Mouse (Mus musculus) gastrocnemius, postnatal 25 days (tissue): ENCODE measurements around the gene Dusp1. TPM values are rescaled to one million over a fixed set of nuclear protein-coding genes. Genes with fewer than 3 reads are reported as not detected.
A peak's percentile ranks its signal among the peaks of the same experiment; 100 is the strongest.

Experiments
- DNase-seq: peaks from one replicate; pipeline ENCODE4 v3.0.0; 2022
- total RNA-seq, 2 experiments: library from RNA; stranded (reverse); gene quantifications; 1 replicate in 1 of 2; 2 replicates in 1 of 2; pipeline ENCODE4 v1.2.3; 2021

Dusp1 gene
- total RNA-seq, 2 experiments from 2014 or later = 49.2 to 82.2 TPM

DNA sequence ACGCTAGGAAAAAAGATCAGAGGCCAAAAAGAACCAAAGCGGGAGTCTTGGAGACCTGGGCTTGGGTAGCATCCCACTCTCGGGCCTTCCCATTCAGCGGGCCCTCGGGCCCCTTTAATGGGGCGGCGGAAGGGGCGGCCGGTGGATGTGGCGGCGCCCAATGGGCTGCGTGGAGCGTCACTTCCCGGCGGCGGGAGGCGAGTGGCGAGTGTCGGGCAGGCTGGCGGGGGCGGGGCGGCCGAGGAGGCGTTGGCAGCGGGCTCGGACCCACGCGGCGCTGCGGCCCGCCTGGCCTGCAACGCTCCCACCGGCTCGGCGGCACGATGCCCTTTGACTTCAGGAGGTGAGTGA lies 663 bp downstream of the Dusp1 start, which contains the start of gene Ergic1:
Ergic1 (plus strand) TSS at position 200 of the 351 bp plus-strand sequence.
- peak; percentile 92 for DNase-seq

DNA sequence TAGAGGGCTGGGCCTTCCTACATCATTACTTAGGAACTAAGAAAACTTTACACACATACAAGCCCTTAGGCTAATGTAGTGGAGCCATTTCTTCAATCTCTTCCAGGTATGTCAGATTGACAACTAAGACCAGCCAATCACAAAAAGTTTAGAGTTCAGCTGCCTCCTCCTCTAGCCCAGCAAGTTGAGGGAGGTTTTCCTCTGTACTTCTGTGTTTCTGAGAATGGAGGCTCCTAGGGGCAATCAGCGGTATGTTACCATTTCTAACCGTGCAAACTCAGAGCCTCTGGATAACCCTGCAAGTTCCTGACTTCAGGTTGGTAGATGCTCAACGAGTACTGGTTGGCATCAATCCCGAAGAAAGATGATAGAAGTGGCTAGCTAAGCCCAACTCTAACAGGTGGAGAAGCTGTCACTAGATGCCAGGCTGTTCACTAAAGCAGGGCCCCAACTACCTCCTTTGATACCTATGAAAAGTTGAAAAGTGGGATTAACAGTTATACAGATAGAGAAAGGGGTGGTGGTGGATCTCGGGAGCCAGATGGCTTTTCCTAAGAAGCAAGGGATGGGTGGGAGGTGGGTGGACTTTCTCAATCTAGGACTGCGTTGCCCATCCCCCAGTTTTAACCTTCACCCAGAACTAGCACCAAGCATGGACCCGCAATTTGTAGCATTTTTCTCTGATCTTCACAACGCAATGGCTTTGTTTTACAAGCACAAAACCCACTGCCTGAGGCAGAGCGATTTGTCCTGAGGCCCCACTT lies 1.2 kb downstream of the Dusp1 start:
- no peak for DNase-seq

DNA sequence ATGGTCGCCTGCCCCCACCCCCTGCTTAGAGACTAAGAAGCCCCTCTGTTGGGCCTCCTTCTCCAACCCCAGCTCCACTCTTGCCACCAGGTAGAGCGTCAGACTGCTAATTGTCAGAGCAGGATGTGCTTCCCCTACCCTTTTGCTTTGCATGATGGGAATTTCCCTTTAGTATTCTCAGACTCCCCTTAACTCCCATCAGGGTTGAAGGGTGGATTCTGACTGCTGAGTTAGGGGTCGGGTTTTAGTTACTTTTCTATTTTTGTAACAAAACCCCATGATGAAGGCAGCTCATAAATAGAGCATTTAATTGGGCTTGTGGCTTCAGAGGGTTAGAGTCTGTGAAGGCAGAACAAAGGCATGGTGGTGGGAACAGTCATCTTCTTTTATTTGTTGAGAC lies 8.9 kb downstream of the Dusp1 start:
- DNase-seq = no peak

DNA sequence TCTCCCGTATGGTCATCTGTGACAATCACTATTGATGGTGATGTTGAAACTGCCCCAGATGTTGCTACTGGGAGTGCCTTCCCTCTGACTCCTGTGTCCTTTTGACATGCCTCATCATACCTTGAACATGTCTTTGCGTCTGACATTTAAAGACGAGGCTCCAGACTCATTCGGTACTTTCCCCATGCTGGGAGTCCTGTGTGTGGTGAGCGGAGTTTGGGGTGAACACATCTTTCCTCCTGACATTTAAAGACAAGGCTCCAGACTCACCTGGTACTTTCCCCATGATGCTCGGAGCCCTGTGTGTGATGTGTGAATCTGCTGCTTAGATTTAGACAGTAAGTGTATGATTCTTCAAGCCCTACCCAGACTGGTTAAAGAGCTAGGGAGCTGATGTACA lies 10.8 kb downstream of the Dusp1 start:
- no peak for DNase-seq

DNA sequence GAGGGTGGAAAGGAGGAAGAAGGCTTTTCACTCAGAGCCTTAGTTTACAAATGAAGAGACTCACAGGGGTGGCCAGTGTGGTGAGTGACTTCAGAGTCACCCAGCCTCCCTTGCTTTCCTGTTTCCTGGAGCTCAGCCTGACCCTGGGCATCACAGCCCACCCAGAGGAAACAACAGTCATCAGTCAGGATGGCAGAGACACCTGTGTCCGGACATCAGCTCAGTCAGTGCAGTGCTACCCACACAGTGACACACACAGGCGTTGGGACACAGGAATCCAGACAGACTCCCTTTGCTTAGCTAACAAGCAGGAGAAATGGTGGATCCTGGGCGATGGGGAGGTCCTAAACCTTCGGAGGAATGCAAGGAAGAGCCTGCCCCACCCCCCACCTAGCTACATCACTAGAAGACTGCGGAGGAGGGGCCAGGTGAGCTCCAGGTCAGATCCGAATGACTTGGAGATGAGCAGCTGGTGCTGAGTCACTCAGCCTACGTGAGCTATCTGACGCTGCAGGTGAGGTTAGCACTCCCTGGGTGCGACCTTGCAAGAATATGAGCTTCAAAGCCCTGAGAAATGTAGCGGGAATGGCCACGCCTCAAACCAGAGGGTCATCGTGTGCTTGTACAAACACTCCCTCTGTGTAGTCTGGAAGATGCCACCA lies 12.6 kb downstream of the Dusp1 start:
- DNase-seq = no peak

DNA sequence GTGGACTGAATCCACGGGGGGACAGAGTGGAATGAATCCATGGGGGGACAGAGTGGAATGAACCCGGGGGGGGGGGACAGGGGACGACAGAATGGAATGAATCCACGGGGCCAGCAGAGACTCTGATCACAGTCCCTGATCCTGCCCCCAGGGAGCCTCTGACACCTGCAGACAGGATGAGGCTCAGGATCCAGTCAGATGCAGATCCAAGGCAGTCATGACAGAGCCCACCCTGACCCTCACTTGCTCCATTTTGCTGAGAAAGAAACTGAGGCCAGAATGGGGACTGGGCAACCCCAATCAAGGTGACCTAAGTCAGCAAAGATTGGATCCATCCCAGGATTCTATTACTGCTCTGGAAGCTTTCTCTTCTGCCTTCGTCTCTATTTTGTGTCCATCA lies 13.4 kb downstream of the Dusp1 start:
- no peak for DNase-seq

DNA sequence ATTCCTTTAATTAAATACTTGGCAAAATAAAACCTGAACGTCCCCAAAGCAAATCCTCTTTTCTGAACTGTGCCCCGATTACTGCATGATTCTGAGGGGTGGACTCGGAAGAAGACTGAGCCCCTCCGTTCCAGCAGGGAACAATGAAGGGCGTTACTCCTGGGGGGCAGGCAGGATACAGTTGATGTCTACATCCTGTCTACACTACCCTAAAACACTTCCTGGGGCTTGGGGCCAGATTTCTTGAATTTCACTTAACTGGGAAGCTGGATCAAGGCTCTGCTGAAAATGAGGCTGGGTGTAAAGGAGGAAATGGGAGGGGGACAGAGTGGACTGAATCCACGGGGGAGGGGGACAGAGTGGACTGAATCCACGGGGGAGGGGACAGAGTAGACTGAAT lies 14.2 kb downstream of the Dusp1 start:
- DNase-seq = peak; percentile 64

DNA sequence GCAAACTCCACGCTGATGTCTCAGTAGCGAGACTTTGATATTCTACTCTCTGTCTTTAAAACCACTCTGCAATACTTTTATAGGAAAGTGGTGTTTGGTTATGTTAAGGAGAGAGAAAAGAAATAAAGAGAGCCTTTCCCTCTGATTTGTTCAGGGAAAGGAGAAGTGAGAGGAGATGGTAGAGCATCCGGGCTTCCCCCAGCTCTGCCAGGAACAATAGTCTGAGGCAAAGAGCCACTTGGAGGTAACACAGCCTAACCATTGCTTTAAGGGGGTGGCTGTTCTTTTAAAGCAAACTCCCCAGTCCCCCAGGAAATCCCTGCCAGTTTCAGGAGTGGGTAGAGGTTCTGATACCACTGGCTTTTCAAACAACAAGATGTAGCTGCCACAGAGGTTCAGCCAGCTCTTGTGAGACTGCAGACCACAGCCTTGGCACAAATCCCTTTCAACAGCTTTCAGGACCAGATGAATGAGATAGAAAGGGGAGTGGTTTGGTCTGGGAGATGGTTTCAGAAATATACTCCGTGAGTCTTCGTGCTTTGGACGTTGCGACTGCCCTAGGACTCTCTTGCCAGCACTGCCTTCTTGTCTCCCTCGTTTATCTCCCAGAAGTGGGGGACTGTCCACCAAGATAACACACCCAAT lies 17.5 kb downstream of the Dusp1 start:
- DNase-seq = no peak

DNA sequence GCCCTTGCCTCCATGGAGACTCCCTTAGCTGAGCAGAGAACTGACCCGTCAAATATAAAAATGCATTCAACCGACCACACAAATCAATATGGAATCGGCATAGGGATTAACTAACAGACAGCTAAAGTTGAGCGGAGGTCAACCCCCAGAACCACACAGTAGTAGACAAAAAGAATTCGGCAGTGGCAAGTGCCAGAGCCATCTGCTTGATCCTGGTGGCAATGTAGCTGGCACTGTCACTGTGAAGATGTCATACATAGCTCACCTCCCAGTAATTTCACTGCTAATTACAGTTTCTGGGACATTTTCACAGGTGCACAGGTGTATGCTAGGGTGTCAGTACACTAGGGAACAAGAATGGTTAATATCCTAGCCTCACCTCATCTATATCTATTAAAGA lies 21.8 kb downstream of the Dusp1 start:
- no peak for DNase-seq

DNA sequence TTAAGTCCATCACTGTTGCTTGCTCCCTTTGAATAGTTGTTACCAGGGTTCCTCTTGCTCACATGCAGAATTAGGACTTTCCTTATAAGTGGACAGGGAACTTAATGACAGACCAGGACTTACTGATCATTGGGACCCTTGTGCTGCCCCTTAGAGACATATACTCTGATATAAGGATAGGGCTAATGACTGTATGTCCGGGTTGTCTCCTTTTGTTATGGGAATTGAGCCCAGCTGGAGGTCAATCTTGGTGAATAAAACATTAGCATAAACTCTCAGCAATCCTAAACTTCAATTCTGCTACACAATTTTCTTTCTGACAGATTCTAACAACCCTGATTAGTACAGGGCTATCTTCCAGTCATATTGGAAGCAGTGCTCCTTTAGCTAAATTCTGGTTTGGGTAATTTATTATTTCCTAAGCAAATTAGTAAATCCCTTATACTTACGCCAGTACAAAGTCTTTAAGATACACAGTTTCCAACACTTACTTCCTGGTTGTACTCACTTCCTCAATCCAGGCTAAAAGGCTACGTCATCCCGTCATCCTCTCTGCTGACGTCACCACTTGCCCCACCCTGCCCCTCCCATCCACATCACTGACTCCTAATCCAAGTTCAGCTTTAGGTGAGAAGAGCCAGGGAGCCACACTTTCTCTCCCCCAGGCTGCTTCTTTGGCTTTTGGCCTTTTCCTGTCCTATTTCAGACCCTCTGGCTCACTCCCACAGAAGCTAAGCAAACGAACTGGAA lies 24.0 kb downstream of the Dusp1 start:
- no peak for DNase-seq

DNA sequence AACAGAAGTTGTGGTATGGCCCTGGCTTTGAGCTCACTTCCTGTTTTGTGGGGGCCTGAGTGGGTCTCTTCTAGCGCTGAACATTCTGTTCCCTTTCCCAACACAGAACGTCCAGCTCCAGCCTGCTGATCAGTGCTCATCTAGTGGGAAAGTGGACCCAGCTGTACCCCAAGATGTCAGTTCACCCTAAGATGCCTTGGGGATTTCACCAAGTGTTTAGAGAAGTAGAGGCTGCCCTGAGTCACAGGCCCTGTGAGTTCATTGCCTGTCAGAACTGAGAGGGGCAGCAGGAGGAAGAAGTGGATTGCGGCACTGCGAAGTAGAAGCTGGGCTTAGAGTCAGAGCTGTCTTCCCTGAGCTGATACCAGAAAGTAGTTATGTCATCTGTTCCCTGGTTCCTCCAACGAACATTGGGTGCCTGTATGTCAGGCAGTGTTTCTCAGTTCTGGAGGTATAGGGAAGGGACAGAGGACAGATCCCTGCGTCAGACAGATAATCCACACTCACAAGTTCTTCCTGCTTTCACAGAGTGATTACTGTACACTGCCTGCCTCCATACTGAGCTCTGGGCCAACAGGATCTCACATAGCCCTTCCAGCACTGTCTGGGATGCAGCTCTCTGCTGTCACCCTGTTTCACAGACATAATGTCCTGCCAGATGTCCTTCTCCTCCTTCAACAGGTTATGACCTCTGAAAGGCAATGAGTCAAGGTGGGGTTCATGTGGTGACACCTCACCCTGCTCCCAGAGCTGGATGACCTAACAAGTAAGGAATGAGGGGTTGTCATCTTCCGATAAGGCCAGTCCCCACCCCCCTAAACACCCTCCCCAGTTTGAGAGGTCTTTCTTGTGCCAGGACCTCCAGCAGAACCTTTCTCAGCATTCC lies 26.4 kb downstream of the Dusp1 start:
- no peak for DNase-seq

DNA sequence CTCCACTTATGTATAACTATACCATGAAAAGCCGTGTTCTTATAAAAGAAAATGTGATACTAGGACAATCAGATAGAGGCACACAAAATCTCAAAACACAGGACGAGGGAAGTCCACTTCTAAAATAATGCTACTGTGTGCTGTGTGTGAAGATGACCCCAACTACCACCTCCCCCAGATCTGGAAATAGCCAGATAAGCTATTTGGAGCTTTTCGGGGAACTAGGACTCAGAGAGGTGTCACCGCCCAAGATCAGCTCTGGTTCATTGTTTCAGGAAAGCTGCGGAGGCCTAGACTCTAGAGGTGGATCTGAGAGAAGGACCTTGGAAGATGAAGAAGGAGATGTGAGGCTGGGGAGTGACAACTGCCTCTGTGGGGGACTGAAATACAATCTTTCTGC lies 27.2 kb downstream of the Dusp1 start:
- no peak for DNase-seq

DNA sequence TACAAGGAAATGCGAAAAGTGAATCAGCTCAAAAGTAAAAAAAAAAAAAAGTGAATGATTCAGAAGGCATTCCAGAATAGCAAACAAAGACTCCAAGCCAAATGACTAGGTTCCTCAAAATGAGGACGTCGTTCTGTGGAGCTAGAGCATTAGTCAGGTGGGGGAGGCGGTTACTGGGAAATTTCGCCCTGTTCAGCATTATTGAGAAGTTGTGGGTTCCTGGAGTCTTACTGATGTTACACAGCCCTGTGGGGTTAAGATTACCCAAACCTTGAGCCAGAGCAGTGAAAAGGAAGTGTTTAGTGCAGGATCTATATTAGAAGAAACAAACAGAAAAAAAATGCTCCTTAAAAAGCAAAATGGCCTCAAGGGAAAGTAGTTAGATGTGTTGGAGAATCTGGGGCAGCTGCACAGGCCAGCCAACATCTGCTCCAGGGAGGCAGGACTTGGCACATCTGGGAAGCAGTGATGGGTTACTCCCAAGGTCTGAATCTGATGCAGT lies 28.0 kb downstream of the Dusp1 start:
- peak; percentile 63 for DNase-seq

DNA sequence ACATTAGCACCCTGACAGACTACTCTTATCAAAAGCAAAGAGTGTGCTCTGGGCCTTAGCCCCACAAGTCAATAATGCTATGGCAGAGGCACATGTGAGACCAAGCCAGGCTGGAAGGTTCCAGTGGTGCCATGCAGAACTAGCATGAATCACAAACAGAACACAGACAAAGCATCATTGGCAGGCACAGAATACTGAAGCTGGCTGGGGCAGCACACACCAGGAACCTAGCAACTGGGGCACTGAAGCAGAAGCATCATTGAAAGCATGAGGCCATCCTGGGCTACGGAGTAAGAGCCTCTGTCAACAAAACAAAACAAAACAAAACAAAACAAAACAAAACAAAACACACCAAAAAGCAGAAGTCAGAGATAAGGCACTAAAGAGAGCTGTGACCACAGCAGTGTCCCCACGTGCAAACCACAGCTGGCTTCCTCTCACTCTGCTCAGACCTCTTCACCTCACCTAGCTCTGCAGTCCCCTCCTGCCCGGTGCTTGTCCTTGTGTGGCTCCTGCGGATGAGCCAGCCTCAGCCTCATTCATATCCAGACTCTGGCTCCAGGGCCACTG lies 29.4 kb downstream of the Dusp1 start:
- no peak for DNase-seq

DNA sequence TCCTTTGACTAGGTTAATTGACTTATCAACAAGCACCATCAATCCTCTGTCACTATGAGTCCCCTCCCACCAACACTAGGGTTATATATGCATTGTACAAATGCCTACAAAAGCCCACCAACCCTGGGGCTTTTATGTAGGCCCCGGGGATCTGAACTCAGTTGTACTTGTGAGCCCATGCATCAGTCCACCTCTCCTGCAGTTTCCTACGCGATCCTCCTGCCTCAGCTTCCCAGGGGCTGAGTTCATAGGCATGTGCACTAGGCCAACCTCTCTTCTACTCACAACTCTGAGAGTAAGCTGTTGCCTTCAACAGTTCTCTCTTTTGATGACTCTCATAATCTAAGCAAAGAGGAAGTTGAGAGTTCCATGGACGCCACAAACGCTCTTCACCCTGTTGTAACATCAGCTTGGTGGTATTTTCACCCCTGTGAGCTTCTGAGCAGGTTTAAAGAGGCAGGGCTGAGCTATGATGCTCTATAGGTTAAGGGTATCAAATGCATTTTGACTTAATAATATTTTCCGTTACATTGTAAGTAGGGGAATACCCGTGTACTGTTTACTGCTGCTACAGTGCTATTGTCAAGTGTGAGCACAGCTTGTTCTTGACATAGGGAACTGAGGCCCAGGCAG lies 30.4 kb downstream of the Dusp1 start:
- no peak for DNase-seq

DNA sequence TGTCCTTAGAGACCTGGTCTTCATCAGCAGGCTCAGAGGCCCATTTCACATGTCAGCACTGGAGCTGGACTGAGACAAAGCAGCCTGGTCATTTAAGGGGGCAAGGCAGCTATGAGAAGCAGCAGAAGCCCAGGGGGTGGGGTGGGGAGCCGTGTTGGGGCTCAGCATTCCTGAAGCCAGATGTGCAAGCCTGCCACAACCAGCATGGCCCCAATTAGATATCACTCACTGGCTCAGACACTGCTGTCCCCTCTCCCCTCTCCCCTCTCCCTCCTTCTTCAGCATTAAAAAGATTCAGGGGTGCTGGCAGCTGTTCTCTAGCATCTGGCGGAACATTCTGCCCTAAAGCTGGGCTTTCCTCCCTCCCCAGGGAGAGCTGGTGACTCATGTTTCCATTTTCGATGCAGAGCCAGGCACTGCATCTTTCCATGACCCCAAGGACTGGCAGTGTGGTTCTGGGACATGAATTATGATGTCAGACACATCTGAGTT lies 31.3 kb downstream of the Dusp1 start:
- peak; percentile 89 for DNase-seq

DNA sequence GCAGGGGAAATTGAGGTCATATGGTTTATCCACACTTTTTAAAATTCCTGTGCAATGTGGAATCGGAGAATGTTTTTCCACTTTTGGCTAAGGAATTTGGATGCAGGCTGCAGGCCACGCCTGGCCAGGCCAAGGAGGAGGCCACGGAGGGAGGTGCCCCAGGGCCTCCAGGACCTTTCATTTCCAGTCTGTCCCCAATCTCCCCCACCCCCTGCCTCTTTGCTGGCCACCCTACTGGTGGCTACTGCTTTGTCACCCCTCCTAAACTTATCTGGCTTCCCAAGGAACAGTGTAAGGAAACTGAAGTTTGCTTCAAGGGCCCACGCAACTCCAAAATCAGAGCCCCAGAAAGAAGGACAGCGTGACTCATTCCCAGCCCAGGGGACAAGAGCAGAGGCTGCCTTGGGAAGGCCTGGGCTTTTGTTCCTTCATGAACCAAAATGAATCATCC lies 32.1 kb downstream of the Dusp1 start:
- DNase-seq = peak; percentile 81

DNA sequence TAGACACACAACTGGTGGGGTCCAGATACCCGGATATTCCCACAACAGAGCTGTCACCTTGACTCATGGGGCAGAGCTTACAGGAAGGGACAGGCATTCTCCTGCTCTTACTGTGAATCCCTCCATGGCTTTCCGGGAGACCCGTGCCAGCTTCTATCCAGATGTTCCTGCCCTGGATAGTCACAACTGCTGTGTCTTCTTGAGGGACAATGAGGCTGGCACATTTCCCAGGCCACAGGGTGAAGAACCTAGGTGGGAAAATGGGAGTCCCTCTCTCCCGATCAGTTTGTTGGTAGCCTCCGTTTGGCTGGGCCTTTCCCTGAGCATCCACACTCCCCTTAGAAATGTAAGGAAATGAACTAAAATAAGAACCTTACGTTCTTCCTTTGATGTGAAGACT lies 33.2 kb downstream of the Dusp1 start:
- DNase-seq = no peak

DNA sequence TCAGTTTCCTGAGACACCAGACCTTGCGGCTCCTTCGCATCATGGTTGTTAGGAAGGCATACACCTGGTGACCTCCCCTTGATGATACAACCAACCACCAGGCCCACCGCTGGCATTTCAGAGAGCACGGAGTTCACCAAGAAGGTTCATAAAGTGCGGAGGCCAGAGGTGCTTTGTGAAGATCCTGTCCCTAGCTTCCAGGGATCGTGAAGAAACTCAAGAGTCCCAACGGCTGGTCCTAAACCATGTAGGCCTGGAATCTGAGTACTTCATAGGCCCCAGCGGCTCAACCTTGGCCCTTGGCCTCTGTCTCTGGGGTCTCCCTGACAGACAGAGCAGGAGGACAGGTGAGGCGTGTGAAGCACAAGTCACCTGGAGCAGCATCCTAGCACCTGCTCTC lies 34.6 kb downstream of the Dusp1 start:
- DNase-seq = no peak

DNA sequence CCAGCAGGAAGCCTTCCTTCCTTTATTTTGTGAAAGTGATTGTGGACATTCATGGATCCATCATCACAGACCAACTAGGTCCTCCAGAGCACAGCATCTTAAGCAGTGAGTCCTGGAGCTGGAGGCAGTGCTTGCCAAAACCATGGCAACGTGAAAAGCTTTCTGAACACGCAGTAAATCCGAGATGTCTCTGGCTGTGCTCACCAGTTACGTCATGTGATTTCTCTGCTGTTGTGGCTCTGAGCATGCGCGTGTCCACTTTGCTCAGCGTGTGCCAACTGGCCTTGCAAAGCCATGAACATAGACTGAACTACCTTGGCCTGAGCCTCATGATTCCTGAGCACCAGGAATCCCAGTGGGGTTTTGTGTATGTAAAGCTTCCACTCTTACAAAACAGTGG lies 36.6 kb downstream of the Dusp1 start:
- peak; percentile 76 for DNase-seq
